Mouse (Mus musculus): Measurements from ENCODE around the gene Slc4a1.
"Not testable (repeated sequence)": the region's sequence is repeated elsewhere in the genome, so short reads cannot be mapped to it uniquely, and the experiment has no call there.

Slc4a1 gene

DNA sequence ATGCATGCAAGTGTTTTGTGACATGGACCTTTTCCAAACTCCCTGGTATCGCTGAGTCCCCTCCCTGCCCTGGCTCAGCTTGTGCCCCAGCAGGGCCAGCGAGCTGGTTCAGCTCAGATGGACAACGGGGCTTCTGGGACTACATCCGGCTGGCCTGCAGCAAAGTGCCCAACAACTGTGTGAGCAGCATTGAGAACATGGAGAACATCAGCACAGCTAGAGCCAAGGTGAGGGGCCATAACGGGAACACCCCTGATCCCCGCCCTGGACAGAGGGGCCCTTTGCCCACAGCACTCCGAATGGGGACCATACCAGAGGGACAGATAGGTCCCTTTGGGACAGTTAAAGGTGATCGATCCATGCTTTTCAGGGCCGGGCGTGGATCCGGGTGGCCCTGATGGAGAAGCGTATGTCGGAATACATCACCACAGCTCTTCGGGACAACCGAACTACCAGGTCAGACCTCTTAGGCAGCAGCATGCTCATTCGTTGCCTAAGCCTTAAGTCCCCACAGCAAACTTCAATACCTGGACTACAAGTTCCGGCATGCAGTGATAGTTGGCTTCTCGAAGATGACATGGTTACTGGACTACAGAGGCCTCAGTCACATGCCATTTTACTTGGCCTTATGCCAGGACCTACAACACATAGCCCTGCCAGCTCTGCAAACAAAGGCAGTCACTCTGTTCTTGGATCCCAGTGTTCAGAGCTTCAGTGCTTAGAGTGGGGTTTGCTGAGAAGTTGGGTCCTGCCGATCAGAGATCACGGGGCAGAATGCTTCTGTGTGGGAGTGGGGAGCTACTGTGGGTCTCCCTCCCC, 32.2 kb upstream of the Slc4a1 start:
- DNase-seq: peak; percentile 5

GRCm38 (mm10) chr11:102396671-102397141, 30.7 kb upstream of the Slc4a1 start:
- peak; percentile 58 for DNase-seq

DNA sequence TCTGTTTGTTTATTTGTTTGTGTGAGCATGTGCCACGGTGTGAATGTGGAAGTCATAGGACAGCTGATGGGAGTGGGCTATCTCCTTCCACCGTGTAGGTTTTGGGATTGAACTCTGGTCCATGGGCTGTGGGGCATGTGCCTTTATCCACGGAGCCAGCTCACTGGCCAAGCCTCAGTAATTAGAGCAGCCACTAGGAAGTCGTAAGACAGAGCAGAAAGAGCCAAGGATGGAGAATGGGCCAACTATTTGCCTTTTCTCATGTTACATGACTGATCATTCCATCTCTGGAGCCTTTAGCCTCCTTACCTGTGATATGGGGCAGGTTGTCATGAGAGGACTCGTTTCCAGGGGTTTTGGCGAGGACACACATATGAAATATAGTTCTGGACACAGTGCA, 30.3 kb upstream of the Slc4a1 start:
- no peak for DNase-seq

- peak; percentile 26 for DNase-seq
Observed at GRCm38 (mm10) chr11:102395250-102395649, 29.2 kb upstream of the Slc4a1 start.

DNA sequence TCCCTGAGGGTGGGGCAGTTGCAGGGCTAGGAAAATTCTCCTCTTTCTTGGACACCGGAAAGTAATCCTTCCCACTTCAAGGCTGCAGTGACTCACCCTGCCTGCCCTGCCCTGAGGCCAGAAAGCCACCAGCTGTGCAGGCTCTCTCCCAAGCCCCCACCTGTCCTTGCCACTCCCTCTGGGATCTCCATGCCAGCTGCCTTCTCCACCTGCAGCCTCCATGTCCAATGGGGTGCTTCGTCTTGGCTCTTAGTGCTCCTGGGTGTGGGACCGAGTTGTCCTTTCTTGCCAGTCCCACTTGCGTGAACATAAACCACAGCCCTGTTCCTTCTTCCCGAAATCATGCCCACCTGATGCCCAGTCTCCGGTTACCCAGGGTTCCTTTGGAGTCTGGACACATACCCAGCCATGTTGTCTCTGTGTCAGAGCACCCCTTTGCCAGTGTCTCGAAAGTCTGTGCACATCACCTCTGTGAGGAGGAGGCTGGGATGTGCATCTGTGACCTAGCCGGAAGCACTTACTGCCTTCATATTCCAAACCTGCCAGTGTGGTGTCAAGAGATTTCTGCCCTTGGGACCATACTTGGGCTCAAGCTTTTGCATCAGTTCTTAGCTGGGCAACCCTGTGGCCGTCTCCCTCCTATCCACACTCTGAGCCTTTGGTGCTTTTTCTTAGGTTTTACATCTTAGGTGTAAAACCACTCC, 28.6 kb upstream of the Slc4a1 start:
- peak; percentile 14 for DNase-seq

GRCm38 (mm10) chr11:102393719-102394420, 27.9 kb upstream of the Slc4a1 start:
- peak; percentile 40 for DNase-seq

DNA sequence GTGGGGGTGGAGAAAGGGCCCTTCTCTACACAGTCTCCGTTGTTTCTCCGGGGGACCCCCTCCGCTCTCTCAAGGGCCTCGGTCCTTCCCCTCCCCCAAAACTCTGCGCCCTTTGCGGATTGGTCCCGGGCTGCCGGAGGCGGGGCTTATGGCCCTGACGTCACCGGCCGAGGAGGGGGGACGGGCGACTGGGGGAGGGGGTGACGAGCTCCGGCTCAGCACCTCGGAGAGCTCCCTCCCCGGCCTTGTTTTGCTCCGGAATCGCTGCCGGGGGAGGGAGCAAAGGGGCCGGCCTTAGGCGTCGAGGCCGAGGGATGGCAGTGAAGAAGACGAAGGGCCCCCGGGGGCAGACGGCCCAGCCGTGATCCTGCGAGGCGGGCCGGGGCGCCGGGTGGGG, 27.2 kb upstream of the Slc4a1 start, which contains the start of gene Rundc3a:
Rundc3a (plus strand) TSS at position 166 of the 397 bp plus-strand sequence.
- peak; percentile 96 for DNase-seq

DNA sequence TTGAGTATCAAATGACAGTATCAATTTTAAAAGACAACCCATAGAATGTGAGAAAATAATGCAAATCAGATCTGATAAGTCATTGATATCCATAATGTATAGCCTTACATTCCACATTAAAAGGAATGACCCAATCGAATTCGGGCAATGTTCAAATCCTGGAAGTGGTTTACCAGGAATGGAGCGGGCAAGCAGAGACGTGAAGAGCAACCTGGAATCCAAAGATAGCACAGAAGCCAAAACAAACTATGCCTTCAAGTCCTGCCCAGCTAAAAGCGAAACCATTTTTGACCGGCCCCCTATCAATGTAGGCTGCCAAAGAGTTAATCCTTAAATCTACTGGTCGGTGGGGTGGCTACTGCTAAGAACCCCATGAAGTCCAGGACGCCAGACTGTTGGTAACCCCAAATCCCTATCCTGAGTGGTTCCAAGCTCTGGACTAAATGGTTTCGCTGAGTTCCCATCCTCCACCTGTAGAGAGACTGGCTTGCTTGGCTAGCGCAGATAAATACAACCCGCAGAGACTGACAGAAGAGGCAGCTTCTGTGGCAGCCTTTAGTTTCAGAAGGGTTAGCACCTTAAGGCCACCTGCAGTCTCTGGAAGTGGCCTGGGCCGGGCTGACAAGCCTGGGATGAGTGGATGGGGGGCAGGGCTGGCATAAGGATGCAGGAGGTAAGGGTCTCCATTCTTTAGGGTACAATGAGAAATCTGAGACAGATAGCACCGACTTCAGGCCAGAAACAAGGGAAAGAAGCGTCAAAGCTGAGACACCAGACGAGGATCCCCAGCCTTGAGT, 26.6 kb upstream of the Slc4a1 start:
- no peak for DNase-seq

DNA sequence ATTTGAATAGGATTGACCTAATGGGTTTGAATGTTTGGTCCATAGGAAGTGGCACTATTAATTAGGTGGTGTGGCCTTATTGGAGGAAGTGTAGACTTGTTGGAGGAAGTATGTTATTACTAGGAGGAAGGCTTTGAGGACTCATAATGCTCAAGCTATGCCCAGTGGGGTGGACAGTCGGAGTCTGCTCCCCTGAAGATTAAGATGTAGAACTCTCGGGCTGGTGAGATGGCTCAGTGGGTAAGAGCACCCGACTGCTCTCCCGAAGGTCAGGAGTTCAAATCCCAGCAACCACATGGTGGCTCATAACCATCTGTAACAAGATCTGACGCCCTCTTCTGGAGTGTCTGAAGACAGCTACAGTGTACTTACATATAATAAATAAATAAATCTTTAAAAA, 23.4 kb upstream of the Slc4a1 start:
- DNase-seq: not testable (repeated sequence)

GRCm38 (mm10) chr11:102386121-102386520, 20.1 kb upstream of the Slc4a1 start:
- no peak for DNase-seq

DNA sequence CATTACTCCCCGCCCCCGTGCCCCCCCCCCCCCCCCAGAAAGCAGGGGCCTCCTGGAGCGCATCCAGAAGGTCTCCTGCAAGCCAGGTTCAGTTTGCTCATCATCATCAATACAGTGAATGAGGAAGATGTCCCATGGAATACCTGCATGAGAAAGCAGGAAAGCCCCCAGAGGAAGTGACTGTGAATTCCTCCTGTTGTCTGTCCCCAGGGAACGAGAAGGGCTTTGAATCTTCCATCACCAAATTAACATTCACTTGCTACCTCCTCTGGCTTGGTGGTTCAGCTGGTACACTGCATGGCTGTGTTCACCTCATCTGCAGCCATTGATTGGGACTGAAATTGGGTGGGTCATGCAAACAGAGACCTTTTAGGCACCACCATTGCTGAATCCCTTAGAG, 19.1 kb upstream of the Slc4a1 start:
- DNase-seq: no peak

GRCm38 (mm10) chr11:102384418-102384817, 18.4 kb upstream of the Slc4a1 start:
- peak; percentile 36 for DNase-seq

GRCm38 (mm10) chr11:102383365-102384136, 17.5 kb upstream of the Slc4a1 start:
- DNase-seq: no peak

DNA sequence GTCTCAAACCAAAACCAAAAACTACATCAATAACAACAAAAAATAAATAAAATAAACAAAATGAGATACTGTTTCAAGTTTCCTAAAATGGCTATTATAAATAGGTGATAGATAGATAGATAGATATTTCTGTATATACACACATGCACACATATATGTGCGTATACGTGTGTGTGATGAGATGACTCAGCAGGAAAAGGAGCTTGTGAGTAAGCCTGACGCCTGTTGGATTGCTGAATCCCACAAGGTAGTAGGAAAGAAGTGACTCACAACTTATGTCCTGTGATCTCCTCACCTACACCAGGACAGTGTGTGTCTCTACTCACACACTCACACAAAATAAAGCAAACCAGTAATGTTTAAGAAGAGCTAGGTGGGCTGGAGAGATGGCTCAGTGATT, 16.8 kb upstream of the Slc4a1 start:
- no peak for DNase-seq

DNA sequence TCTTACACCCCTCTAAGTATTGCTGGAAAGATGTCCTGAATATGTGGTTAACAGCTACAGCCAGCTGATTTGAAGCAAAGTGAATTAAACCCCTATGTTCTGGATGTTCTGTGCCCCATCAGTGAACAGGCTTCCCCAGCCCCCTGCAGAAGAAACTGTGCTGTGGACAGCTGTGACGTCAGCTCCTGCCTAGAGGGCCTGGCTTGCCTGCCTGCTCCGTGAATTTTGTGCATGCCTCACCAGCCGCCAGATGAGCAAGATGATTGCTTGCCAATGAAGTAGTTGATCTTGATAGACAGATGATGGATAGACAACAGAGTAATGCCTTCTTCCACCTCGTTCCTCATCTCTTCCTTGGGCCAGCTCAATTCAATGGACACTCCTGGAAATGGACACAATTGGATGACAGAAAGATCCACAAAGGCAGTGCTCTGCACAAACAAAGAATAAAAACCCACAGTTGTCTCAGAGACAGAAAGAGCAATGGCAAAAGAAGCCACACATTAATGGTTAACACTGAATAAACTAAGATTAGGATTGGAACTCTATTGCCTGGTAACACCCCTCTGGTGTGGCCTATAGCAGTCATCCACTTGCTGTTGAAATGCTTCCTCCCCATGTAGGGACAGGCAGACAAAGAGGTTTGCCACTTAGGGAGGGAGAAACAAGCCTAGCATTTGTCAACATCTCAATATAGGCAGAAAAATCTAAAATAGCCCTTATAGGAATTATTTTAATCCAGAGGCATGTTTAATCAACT, 15.5 kb upstream of the Slc4a1 start:
- no peak for DNase-seq

- DNase-seq: no peak
Observed at GRCm38 (mm10) chr11:102380091-102380490, 14.1 kb upstream of the Slc4a1 start.

DNA sequence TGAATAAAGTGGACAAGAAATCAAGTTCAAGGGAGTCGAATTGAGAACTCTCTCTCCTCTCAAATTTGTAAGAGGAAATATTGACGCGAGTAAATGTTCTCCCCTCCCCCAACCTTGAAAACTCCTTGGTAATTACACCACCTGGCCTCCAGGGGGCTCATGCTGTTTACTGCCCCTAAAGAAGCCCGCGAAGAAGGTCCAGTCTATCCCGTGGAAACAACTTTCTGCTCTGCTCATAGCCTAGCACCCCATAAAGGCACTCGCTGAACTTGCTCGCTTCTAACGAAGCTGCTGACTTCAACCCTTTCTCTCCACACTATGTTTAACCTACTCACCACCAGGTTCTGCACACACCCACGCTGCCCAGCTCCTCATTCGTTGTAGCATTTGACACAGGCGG, 11.2 kb upstream of the Slc4a1 start:
- no peak for DNase-seq

DNA sequence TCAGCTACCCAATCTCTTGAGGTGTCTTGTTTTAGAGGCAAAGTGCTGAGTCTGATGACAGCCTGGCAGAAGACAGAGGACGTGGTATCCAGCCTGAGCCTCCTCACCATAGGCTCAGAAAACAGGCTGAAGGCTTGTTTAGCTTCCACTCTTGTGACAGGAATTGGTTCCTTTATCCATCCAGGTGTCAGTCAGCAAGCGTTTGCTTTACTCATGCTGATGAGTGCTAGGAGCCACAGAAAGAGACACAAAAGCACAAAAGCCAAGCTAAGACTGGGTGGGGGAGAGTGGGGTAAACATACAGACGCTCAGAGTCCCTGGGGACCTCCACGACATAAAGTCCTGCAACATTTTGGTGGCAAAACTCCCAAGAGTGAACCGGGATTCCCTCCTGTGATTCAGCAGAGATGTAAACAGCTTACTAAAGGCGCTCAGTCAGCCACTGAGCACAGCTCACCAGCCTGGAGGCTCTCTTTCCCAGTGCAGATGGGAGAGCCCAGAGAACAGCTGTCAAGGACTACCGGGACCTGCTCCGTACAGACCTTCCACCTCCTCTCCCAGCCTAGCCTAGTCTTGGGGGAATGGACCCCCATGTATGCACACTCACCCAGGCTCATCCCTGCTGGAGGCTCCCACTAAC, 10.3 kb upstream of the Slc4a1 start:
- DNase-seq: no peak

- DNase-seq: no peak
Observed at GRCm38 (mm10) chr11:102375196-102376173, 9.5 kb upstream of the Slc4a1 start.
